Mouse (Mus musculus): ENCODE results near the gene Braf.

DNA sequence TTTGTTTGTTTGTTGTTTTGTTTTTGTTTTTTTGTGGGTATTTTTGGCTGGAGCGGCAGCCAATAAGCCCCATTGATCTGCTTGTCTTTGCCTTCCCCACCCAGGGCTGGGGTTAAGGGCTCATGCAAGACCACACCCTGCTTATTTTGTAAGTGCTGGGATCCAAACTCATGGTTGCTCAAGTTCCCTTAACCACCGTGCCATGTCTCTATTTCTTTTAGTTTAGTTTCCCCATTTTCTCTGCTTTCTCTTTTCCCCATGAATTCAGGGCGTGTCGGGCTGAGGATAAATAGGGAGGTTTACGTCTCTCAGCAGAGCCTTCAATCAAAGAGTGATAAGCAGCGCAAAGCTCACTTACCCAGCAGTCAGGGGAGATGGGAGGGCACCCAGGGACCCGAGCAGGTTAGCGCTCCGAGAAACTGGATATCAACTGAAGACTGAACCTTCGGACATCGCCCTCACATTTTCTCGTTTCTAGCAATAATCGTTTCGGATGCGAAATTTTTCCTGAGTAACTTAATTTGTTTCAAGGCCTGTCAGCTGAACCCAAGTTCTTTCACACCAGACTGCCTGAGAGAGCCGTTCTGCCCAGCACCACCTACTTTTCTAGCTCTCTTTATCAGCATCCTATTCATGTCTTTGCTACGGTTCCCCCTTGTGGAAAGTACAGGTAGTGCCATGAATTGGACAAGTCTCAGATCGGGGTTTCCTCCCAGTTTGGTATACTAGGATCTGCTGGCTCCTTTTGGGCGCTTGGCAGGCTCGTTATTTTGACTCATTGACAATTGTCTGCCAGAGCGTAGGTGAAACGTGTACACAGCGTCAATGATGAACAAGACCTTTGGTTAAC, 162.9 kb downstream of the Braf start:
- peak; percentile 10 for TF ChIP-seq CTCF (IDR thresholded peaks at IDR 0.05; ENCODE audit: low read depth, low read length)
- no peak for TF ChIP-seq POLR2A (IDR thresholded peaks at IDR 0.05; ENCODE audit: insufficient read depth, low read length)
- TF ChIP-seq EP300 (IDR thresholded peaks at IDR 0.05; ENCODE audit: insufficient read depth, low read depth, low read length), result no peak

Measured in ES-Bruce4 (cell line).